Mouse (Mus musculus) hindbrain, embryonic 13.5 days (tissue): ENCODE measurements around the gene Tm6sf1. TPM values are rescaled to one million over a fixed set of nuclear protein-coding genes. Genes with fewer than 3 reads are reported as not detected.

Source experiments
- ATAC-seq: fragments of 200-750 bp; cut with Nextera tagmentation; 2 replicates; pipeline ENCODE4 v1.8.0; 2017; ENCODE audit warnings: moderate TSS enrichment; ENCODE audit not compliant: low FRiP score
- H3K27ac ChIP-seq: fragments of 300-500 bp; sonication (generic); 2 replicates; pipeline ENCODE4 v1.5.1; 2015; ENCODE audit warnings: inconsistent platforms, mild to moderate bottlenecking, moderate library complexity
- H3K27me3 ChIP-seq: fragments of 300-500 bp; sonication (generic); 2 replicates; pipeline ENCODE4 v1.6.1; 2015; ENCODE audit warnings: mild to moderate bottlenecking, inconsistent platforms
- H3K36me3 ChIP-seq: fragments of 300-500 bp; sonication (generic); 2 replicates; pipeline ENCODE4 v1.6.1; 2015; ENCODE audit warnings: mild to moderate bottlenecking, inconsistent platforms
- H3K4me1 ChIP-seq: fragments of 300-500 bp; sonication (generic); replicated peaks from 2 replicates; pipeline ENCODE4 v1.6.1; 2015; ENCODE audit warnings: inconsistent platforms
- H3K4me2 ChIP-seq: fragments of 300-500 bp; sonication (generic); 2 replicates; pipeline ENCODE4 v1.6.1; 2015; ENCODE audit warnings: inconsistent platforms, mild to moderate bottlenecking, moderate library complexity
- H3K4me3 ChIP-seq: fragments of 300-500 bp; sonication (generic); 2 replicates; pipeline ENCODE4 v1.5.1; 2015; ENCODE audit warnings: mild to moderate bottlenecking, inconsistent platforms
- H3K9ac ChIP-seq: fragments of 300-500 bp; sonication (generic); 2 replicates; pipeline ENCODE4 v1.6.1; 2015; ENCODE audit warnings: mild to moderate bottlenecking, inconsistent platforms
- H3K9me3 ChIP-seq: fragments of 300-500 bp; sonication (generic); 2 replicates; pipeline ENCODE4 v1.6.1; 2016; ENCODE audit warnings: inconsistent platforms
- WGBS: fragments of 180-500 bp; shearing (Covaris S2); methylation state at CpG from one replicate; pipeline ENCODE4 v1.1.7; 2015; 5-methylcytosine and 5-hydroxymethylcytosine counted together
- polyA plus RNA-seq: library from polyadenylated mRNA; unstranded; fragments of >200 nt; fragmentation: Nextera tagmentation; extraction: Ambion mirVana; gene quantifications from 2 replicates; pipeline ENCODE4 v1.2.1, GENCODE M21; 2015

The Tm6sf1 gene
- polyA plus RNA-seq, 1 experiment from 2014 or later = 11.2 TPM

- H3K4me3 ChIP-seq = no peak overlapping the region
- 81% methylated on average over 4 of the region's 4 CpGs for WGBS
- no peaks in the 10 kb centered on the region for H3K27me3 ChIP-seq
- H3K4me2 ChIP-seq = no peak overlapping the region
- no peaks in the 10 kb centered on the region; the same call in none of the 2 replicates for H3K4me1 ChIP-seq
- H3K36me3 ChIP-seq = no peaks in the 10 kb centered on the region
- H3K9ac ChIP-seq = no peak overlapping the region
- no peak overlapping the region for H3K27ac ChIP-seq
- H3K9me3 ChIP-seq = no peaks in the 10 kb centered on the region
- no peak for ATAC-seq
Measured at GRCm38 (mm10) chr7:81920314-81920713, 61.5 kb downstream of the Tm6sf1 start.

- Histone ChIP-seq H3K9me3 (no peaks in the 10 kb centered on the region), H3K27me3 (no peaks in the 10 kb centered on the region), H3K4me3 (no peak overlapping the region), H3K36me3 (no peaks in the 10 kb centered on the region), H3K27ac (no peak overlapping the region), H3K4me1 (no peaks in the 10 kb centered on the region; the same call in 1 of the 2 replicates), H3K9ac (no peak overlapping the region), H3K4me2 (no peak overlapping the region)
- WGBS = 94% methylated on average over 1 of the region's 1 CpGs
- ATAC-seq = no peak
Measured at GRCm38 (mm10) chr7:81921379-81921952, 62.7 kb downstream of the Tm6sf1 start.

- H3K27me3 ChIP-seq = no peaks in the 10 kb centered on the region
- no peak for ATAC-seq
- H3K36me3 ChIP-seq = no peaks in the 10 kb centered on the region
- peaks cover 40% of the 10 kb centered on the region for H3K4me1 ChIP-seq
- no peak overlapping the region for H3K27ac ChIP-seq
- H3K9ac ChIP-seq = no peak overlapping the region
- H3K4me2 ChIP-seq = 0 out of 2 replicates have a peak overlapping the region, but pooled peaks have one; percentile 8
- WGBS = 85% methylated on average over 7 of the region's 7 CpGs
- H3K4me3 ChIP-seq = no peak overlapping the region
- H3K9me3 ChIP-seq = no peaks in the 10 kb centered on the region
Measured at GRCm38 (mm10) chr7:81928998-81929397, 70.2 kb downstream of the Tm6sf1 start.

DNA sequence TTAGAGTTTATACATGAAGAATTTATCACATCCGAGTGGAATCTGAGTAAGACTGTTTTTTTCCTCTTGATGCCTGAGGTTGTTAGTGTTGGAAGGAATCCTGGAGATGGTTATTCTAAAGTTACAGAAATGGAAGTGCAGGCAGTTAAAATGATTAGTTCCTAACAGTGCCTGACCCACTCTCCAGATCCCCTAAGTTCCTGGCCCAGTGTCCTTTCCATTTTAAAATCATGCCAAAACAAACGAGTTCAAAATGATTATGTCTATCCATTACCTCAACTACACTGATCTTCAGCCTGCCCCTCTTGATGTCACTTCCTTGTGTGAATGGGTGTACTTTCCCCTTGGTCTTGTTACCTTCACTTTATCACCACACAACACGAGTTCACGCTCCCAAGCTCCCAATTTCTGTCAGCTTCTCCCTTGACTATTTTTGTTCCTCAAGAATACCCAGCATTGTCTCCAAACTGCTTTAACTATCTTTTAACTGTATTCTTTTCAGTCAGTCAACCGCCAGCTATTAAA is 73.8 kb downstream of the Tm6sf1 start:
- 29% methylated on average over 5 of the region's 5 CpGs for WGBS
- H3K4me1 ChIP-seq = peaks cover 57% of the 10 kb centered on the region

DNA sequence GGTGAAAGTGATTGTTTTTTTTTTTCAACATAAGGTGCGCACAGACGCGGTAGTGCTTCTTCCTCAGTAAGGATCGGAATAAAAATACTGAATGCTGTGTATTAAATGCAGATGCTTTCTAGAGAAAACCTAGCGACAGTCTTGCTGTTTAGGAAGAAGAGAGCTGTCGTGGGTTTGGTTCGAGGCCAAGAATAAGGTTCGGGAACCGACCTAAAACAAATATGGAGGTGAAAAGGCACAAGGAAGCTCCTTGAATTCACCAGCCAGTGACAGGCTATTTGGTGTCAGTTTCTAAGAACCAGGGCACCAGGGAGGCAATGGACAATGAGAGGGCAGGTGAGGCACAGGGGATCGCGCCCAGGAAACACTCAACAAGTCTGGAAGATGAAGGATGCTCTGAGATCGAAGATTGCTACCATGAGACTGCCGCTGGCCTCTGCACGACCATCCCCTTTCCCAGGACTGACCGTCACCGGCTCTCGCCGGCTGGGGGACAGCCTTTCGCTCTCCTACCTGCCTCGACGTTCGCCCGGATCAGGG is 74.3 kb downstream of the Tm6sf1 start:
- peak; percentile 24; the same call in 1 of the 2 replicates for ATAC-seq
- Histone ChIP-seq H3K9me3 (no peaks in the 10 kb centered on the region), H3K9ac (peak overlapping the region; percentile 99), H3K4me3 (peak overlapping the region; percentile 93), H3K27ac (peak overlapping the region; percentile 99), H3K36me3 (no peaks in the 10 kb centered on the region), H3K4me2 (peak overlapping the region; percentile 74), H3K4me1 (peaks cover 56% of the 10 kb centered on the region), H3K27me3 (no peaks in the 10 kb centered on the region)
- WGBS = 4% methylated on average over 23 of the region's 23 CpGs

More for the DNA sequence above, 73.8 kb downstream of the Tm6sf1 start:
- Histone ChIP-seq H3K27me3 (no peaks in the 10 kb centered on the region), H3K36me3 (no peaks in the 10 kb centered on the region), H3K4me2 (peak overlapping the region; percentile 74), H3K9ac (peak overlapping the region; percentile 99), H3K4me3 (peak overlapping the region; percentile 93), H3K27ac (peak overlapping the region; percentile 99; the same call in 1 of the 2 replicates), H3K9me3 (no peaks in the 10 kb centered on the region)
- no peak for ATAC-seq

DNA sequence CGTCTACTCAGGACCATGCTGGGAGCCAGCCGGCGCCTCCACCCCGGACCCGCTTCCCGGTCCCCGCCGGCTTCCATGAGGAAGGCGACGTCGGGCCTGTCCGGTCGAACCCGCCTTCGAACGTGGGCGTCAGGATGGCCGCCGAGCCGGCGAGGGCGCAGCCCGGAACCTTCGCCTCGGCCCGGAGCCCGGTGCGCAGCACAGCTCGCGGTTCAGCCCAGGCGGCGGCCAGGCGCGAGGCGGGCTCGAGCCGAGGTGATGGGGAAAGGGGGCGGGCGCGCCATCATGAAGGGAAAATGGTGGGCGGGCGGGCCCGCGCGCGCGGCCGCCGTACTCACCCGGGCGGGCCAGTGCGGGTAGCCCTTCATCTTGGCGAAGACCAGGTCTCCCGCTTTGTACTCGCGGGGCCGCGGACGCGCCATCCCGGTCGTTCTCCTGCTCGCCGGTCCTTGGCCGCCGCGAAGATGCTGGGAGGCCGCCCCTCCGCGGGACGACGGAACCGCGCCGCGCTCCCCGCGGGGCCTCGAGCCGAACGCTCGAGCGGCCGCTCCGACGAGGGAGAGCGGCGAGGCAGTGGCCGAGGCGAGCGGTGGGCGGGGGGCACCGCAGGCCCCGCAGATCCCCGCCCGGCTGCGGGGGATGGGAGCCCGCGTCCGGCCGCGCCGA is 74.9 kb downstream of the Tm6sf1 start:
- WGBS = under 1% methylated on average over 87 of the region's 103 CpGs
- H3K27me3 ChIP-seq = no peaks in the 10 kb centered on the region
- peak overlapping the region; percentile 74 for H3K4me2 ChIP-seq
- H3K9ac ChIP-seq = peak overlapping the region; percentile 99
- H3K36me3 ChIP-seq = no peaks in the 10 kb centered on the region
- H3K9me3 ChIP-seq = no peaks in the 10 kb centered on the region
- peak overlapping the region; percentile 93 for H3K4me3 ChIP-seq
- peak overlapping the region; percentile 99 for H3K27ac ChIP-seq
- ATAC-seq = peak; percentile 77
- H3K4me1 ChIP-seq = peaks cover 51% of the 10 kb centered on the region

Other genes with a start within 250 kb of the Tm6sf1 start
- gene Homer2, start 151.5 kb upstream of the Tm6sf1 start, polyA plus RNA-seq = 20.6 and 27.0 TPM in 2 replicates
- 134 and 135 TPM in 2 replicates for gene Ramac, start 96.1 kb upstream of the Tm6sf1 start, polyA plus RNA-seq
- gene 3110040N11Rik, start 69.5 kb upstream of the Tm6sf1 start, polyA plus RNA-seq = 52.7 and 53.5 TPM in 2 replicates
- 87.2 and 95.1 TPM in 2 replicates for gene Btbd1, start 29.6 kb upstream of the Tm6sf1 start, polyA plus RNA-seq
- not detected in 2 replicates for gene Gm10160, start 3.2 kb upstream of the Tm6sf1 start, polyA plus RNA-seq
- gene Hdgfl3, start 75.5 kb downstream of the Tm6sf1 start, polyA plus RNA-seq = 61.4 and 62.5 TPM in 2 replicates
- gene Bnc1, start 133.3 kb downstream of the Tm6sf1 start, polyA plus RNA-seq = 0.47 and 0.49 TPM in 2 replicates